In genomic region chr16:93957402-93957801, GRCm38 (mm10) we compare ENCODE assay signal across 19 mouse cellular contexts. TPM values are rescaled to one million over a fixed set of nuclear protein-coding genes. Genes with fewer than 3 reads are reported as not detected.
DNase-seq lines count a peak whose midpoint lies in the region; ATAC-seq and TF ChIP-seq lines count a peak whose summit lies in the region.
"Had no signal": no experiment of that assay in that cellular context is flagged by ENCODE, and none has a peak within 500 bp of the region (broad histone marks: within the 10 kb centered on the region; RNA-seq: fewer than 3 reads in every experiment).

No protein-coding gene starts in this region.

- no peak for DNase-seq in kidney, adult 11 months
- DNase-seq in ovary, postnatal 14 days (ENCODE audit: low spot score) = no peak
- DNase-seq in right cerebral cortex, postnatal 25 days = no peak
- DNase-seq: adrenal gland, postnatal 25 days; cerebellum, adult 11-12 months; lung, postnatal 36 days; right cerebral cortex, postnatal 14 days; thymus, postnatal 25 days had no signal

- H3K9ac ChIP-seq in kidney, embryonic 15.5 days = no peak overlapping the region
- H3K9ac ChIP-seq in hindbrain, embryonic 13.5 days = no peak overlapping the region
- H3K9ac ChIP-seq: intestine, embryonic 15.5 days; liver, embryonic 12.5 days had no signal

- ATAC-seq in kidney, embryonic 15.5 days (replicated peaks; ENCODE audit: low FRiP score) = no peak
- ATAC-seq in hindbrain, embryonic 13.5 days (ENCODE audit: low FRiP score) = no peak
- ATAC-seq in megakaryocyte progenitor cell, adult 5-6 weeks (replicated peaks; ENCODE audit: poor library complexity) = peak; percentile 88
- ATAC-seq: intestine, embryonic 15.5 days; liver, embryonic 12.5 days; Patski had no signal

- H3K4me1 ChIP-seq in kidney, embryonic 15.5 days = peaks cover 29% of the 10 kb centered on the region
- H3K4me1 ChIP-seq in bone marrow macrophage, adult 2 months (ENCODE audit: control insufficient read depth, insufficient read depth, low read length) = peaks cover 11% of the 10 kb centered on the region; the same call in 1 of the 2 replicates
- peaks cover 17% of the 10 kb centered on the region for H3K4me1 ChIP-seq in hindbrain, embryonic 13.5 days (replicated peaks)
- H3K4me1 ChIP-seq: forebrain, embryonic 10.5 days; liver, embryonic 12.5 days had no signal

- 47% methylated on average over 12 of the region's 12 CpGs for WGBS in kidney, embryonic 15.5 days
- WGBS in hindbrain, embryonic 13.5 days = 42% methylated on average over 12 of the region's 12 CpGs

- H3K9me3 ChIP-seq in kidney, embryonic 15.5 days (replicated peaks) = no peaks in the 10 kb centered on the region
- H3K9me3 ChIP-seq in hindbrain, embryonic 13.5 days = no peaks in the 10 kb centered on the region
- H3K9me3 ChIP-seq: embryonic facial prominence, embryonic 10.5 days; forebrain, embryonic 10.5 days; intestine, embryonic 15.5 days; liver, embryonic 12.5 days had no signal

- H3K4me2 ChIP-seq in kidney, embryonic 15.5 days = peak overlapping the region; percentile 20; the same call in 1 of the 2 replicates
- peak overlapping the region; percentile 16; the same call in 1 of the 2 replicates for H3K4me2 ChIP-seq in hindbrain, embryonic 13.5 days
- H3K4me2 ChIP-seq: intestine, embryonic 15.5 days; liver, embryonic 12.5 days had no signal

- peaks cover 62% of the 10 kb centered on the region for H3K27me3 ChIP-seq in kidney, embryonic 15.5 days
- no peaks in the 10 kb centered on the region for H3K27me3 ChIP-seq in hindbrain, embryonic 13.5 days
- H3K27me3 ChIP-seq: intestine, embryonic 15.5 days; liver, embryonic 12.5 days; Patski had no signal

- TF ChIP-seq POLR2A in bone marrow macrophage, adult 2 months (IDR thresholded peaks at IDR 0.05; ENCODE audit: borderline replicate concordance, low read depth, low read length) = no peak

- H3K4me3 ChIP-seq in kidney, embryonic 15.5 days (replicated peaks) = no peak overlapping the region
- H3K4me3 ChIP-seq in bone marrow macrophage, adult 2 months (ENCODE audit: insufficient read depth, low read length) = peak overlapping the region; percentile 2; the same call in 1 of the 2 replicates
- no peak overlapping the region for H3K4me3 ChIP-seq in hindbrain, embryonic 13.5 days
- H3K4me3 ChIP-seq: embryonic facial prominence, embryonic 10.5 days; forebrain, embryonic 10.5 days; intestine, embryonic 15.5 days; liver, embryonic 12.5 days had no signal

- no peaks in the 10 kb centered on the region for H3K36me3 ChIP-seq in kidney, embryonic 15.5 days
- H3K36me3 ChIP-seq in hindbrain, embryonic 13.5 days = no peaks in the 10 kb centered on the region
- H3K36me3 ChIP-seq: embryonic facial prominence, embryonic 10.5 days; forebrain, embryonic 10.5 days; intestine, embryonic 15.5 days; liver, embryonic 12.5 days had no signal

- no peak for TF ChIP-seq CTCF in bone marrow macrophage, adult 2 months (IDR thresholded peaks at IDR 0.05; ENCODE audit: low read depth, low read length)

- no peak overlapping the region for H3K27ac ChIP-seq in kidney, embryonic 15.5 days
- H3K27ac ChIP-seq in bone marrow macrophage, adult 2 months (ENCODE audit: insufficient read depth, low read depth, low read length) = no peak overlapping the region
- H3K27ac ChIP-seq in hindbrain, embryonic 13.5 days = 0 out of 2 replicates have a peak overlapping the region, but pooled peaks have one; percentile 18
- H3K27ac ChIP-seq: embryonic facial prominence, embryonic 10.5 days; forebrain, embryonic 10.5 days; intestine, embryonic 15.5 days; liver, embryonic 12.5 days had no signal

RNA-seq across cellular contexts. Expression of gene Cldn14, which starts 51.2 kb away (rescaled TPM):
- polyA plus RNA-seq in kidney, embryonic 15.5 days (2015; fragmentation: Nextera tagmentation; extraction: Ambion mirVana) = 0.21 TPM in 1 of 2 replicates, not detected in the other
- polyA plus RNA-seq in bone marrow macrophage, adult 2 months (2012; ENCODE audit: insufficient read depth, insufficient read length, missing spikeins) = not detected in 2 replicates
- polyA plus RNA-seq in hindbrain, embryonic 13.5 days (2015; fragmentation: Nextera tagmentation; extraction: Ambion mirVana) = not detected in 2 replicates
- total RNA-seq in megakaryocyte progenitor cell, adult 5-6 weeks (2015) = not detected in 2 replicates
- total RNA-seq in megakaryocyte progenitor cell, adult 5-6 weeks (2017) = not detected in 2 replicates
- total RNA-seq: adrenal gland, postnatal 25 days; gastrocnemius, adult 8-10 months had no signal
- polyA plus RNA-seq: embryonic facial prominence, embryonic 10.5 days; forebrain, embryonic 10.5 days; heart, embryonic 14.5 days; Patski had no signal
